Mouse (Mus musculus): ENCODE results near the gene Ube2h.

Ube2h gene

GRCm38 (mm10) chr6:30299683-30300082 is 4.7 kb downstream of the Ube2h start:
- DNase-seq (ENCODE audit: low read depth): no peak

- no peak for DNase-seq (ENCODE audit: low read depth)
These were observed 5.2 kb downstream of the Ube2h start for GRCm38 (mm10) chr6:30299116-30299515.

GRCm38 (mm10) chr6:30292579-30292978 is 11.8 kb downstream of the Ube2h start:
- no peak for DNase-seq (ENCODE audit: low read depth)

- DNase-seq (ENCODE audit: low read depth): no peak
These were observed 16.4 kb downstream of the Ube2h start for GRCm38 (mm10) chr6:30287958-30288357.

- no peak for DNase-seq (ENCODE audit: low read depth)
These were observed 17.7 kb downstream of the Ube2h start for GRCm38 (mm10) chr6:30286642-30287041.

GRCm38 (mm10) chr6:30284177-30284576 is 20.2 kb downstream of the Ube2h start:
- no peak for DNase-seq (ENCODE audit: low read depth)

- DNase-seq (ENCODE audit: low read depth): no peak
These were observed 22.0 kb downstream of the Ube2h start for GRCm38 (mm10) chr6:30282361-30282760.

- no peak for DNase-seq (ENCODE audit: low read depth)
These were observed 26.0 kb downstream of the Ube2h start for GRCm38 (mm10) chr6:30278374-30278773.

GRCm38 (mm10) chr6:30276882-30277281 is 27.5 kb downstream of the Ube2h start:
- no peak for DNase-seq (ENCODE audit: low read depth)

GRCm38 (mm10) chr6:30276375-30276774 is 28.0 kb downstream of the Ube2h start:
- DNase-seq (ENCODE audit: low read depth): no peak

- peak; percentile 41 for DNase-seq (ENCODE audit: low read depth)
These were observed 29.0 kb downstream of the Ube2h start for GRCm38 (mm10) chr6:30275159-30275847.

- no peak for DNase-seq (ENCODE audit: low read depth)
These were observed 31.4 kb downstream of the Ube2h start for GRCm38 (mm10) chr6:30272911-30273310.

GRCm38 (mm10) chr6:30272338-30272905 is 31.9 kb downstream of the Ube2h start:
- DNase-seq (ENCODE audit: low read depth): no peak

- DNase-seq (ENCODE audit: low read depth): no peak
These were observed 34.5 kb downstream of the Ube2h start for GRCm38 (mm10) chr6:30269846-30270245.

GRCm38 (mm10) chr6:30267486-30267885 is 36.9 kb downstream of the Ube2h start:
- DNase-seq (ENCODE audit: low read depth): no peak

- no peak for DNase-seq (ENCODE audit: low read depth)
These were observed 38.9 kb downstream of the Ube2h start for GRCm38 (mm10) chr6:30265402-30265801.

- no peak for DNase-seq (ENCODE audit: low read depth)
These were observed 41.3 kb downstream of the Ube2h start for GRCm38 (mm10) chr6:30263053-30263452.

- DNase-seq (ENCODE audit: low read depth): no peak
These were observed 45.1 kb downstream of the Ube2h start for GRCm38 (mm10) chr6:30259271-30259670.

- DNase-seq (ENCODE audit: low read depth): no peak
These were observed 46.4 kb downstream of the Ube2h start for GRCm38 (mm10) chr6:30257962-30258361.

GRCm38 (mm10) chr6:30255846-30256245 is 48.5 kb downstream of the Ube2h start:
- no peak for DNase-seq (ENCODE audit: low read depth)

- no peak for DNase-seq (ENCODE audit: low read depth)
These were observed 51.9 kb downstream of the Ube2h start for GRCm38 (mm10) chr6:30252271-30253010.

- no peak for DNase-seq (ENCODE audit: low read depth)
These were observed 55.6 kb downstream of the Ube2h start for GRCm38 (mm10) chr6:30248708-30249107.

GRCm38 (mm10) chr6:30245940-30246339 is 58.4 kb downstream of the Ube2h start:
- no peak for DNase-seq (ENCODE audit: low read depth)
